Mouse (Mus musculus) spleen, postnatal 36 days (tissue): Measurements from ENCODE around the gene B4galt5.

Experiments
- DNase-seq, 2 experiments: peaks; one replicate each; pipeline ENCODE4 v3.0.0; 2022; ENCODE audit warnings: low spot score in 2 of 2, mixed read lengths in 1 of 2

The B4galt5 gene

DNA sequence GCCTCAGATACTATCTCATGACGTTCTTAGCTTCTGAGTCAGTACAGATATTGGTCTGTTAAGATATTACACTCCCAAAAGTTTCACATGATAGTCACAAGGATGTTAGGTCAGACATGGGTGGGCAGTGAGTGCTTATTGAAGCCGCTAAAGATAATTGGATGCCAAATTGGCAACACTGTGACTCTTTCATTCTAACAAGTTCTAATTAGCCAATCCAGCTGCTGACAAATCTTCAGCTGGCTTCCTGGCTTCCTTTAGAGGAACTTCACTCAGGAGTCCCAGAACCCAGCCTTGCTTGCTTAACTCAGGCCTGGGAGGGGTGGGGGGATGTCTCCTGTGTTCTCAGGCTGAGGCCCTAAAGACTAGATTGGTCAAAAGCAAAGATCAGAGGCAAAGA lies 9.5 kb upstream of the B4galt5 start:
- DNase-seq, result no peak

DNA sequence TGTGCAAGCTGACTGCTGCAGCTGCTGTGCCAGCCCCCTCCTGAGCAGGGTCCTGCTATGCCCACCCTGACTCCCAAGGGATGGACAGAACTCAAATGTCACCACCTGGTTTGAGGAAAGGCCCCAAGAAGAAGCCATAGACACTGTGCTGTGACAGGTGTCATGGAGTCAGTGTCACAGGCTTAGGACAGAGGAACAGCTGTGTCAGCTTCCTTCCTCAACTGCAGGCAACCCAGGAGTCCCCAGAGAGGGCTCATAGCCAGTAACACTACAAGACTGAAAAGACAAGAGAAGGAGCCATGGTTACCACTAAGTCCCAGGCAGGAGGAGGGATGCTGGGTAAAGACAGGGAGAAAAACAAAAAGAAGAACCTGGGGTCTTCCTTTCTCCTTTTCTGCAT lies 7.9 kb upstream of the B4galt5 start:
- peak; percentile 66 to 69 for DNase-seq

- DNase-seq, result no peak
Measured at GRCm38 (mm10) chr2:167354611-167355165, 5.7 kb upstream of the B4galt5 start.

GRCm38 (mm10) chr2:167354046-167354445 lies 5.1 kb upstream of the B4galt5 start:
- DNase-seq, result no peak

DNA sequence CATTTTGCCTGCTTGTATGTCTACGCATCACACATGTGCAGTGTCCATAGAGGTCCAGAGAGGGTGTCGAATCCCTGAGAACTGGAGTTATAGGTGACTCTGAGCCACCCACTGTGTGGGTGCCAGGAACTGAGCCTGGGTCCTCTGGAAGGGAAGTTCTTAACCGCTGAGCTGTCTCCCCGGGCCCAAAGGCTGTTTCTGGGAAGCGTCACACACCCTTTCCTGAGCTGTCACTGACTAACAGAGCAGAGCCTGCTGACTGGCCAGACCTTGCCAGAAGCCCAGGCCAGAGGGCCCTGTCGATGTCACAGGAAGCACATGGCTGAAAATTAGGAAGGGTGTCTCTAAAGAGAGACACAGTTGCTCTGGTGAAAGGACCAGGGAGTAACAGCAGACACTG lies 3.5 kb upstream of the B4galt5 start:
- no peak for DNase-seq

- peak; percentile 62 to 67 for DNase-seq
Measured at GRCm38 (mm10) chr2:167351371-167351951, 2.5 kb upstream of the B4galt5 start.

DNA sequence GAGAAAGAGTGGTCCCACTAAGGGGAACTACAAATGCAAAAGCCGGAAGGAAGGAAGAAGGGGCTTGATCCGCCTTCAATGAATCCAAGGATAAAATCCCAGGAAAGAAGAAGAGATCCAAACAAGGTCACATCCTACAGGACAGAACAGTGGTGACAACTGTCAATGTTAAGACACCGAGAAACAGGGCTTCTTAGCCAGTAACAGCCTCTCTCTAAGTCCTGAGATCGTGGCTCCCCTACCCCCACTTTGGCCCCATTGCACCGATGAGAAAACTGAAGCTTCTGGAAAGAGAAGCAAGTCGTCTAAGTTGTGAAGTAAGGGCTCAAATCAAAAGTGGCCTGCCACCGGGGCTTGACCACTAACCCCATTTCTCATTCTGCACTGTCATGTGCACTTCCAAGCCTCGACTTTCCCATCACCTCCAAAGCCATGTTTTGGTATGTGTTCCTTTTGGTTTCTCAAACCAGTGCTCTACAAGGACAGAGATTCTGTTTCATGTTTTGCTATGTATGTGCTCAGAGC lies 1.2 kb upstream of the B4galt5 start:
- no peak for DNase-seq

- peak; percentile 97 for DNase-seq
Measured at GRCm38 (mm10) chr2:167349283-167349936, 427 bp upstream of the B4galt5 start.

- no peak for DNase-seq
Measured at GRCm38 (mm10) chr2:167347991-167348375, 1.0 kb downstream of the B4galt5 start.

- DNase-seq, result no peak
Measured at GRCm38 (mm10) chr2:167347361-167347760, 1.6 kb downstream of the B4galt5 start.

- DNase-seq, result no peak
Measured at GRCm38 (mm10) chr2:167345508-167346164, 3.3 kb downstream of the B4galt5 start.

DNA sequence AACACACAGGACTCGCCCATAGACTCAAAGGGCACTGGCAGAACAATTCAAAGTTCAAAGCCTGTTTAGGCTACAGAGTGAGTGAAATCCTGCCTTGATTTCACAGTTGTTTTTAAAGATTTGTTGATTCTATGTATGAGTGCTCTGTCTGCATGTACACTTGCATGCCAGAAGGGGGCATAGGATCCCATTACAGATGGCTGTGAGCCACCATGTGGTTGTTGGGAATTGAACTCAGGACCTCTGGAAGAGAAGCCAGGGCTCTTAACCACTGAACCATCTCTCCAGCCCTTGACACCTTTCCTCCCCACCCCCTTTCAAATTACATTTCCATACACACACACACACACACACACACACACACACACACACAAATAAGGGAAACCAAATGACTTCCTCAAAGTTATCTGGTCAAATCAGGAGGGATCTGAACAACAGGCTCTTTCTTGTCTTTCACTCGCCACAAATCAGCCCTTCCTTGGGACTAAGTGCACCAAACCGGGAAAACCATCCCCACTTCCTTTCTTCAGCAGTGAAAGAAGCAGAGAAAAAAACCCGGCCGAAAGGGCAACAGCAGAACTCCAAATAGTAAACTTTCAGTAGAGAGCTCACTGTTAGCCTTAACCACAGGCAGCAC lies 4.0 kb downstream of the B4galt5 start:
- no peak for DNase-seq

GRCm38 (mm10) chr2:167343369-167344140 lies 5.4 kb downstream of the B4galt5 start:
- no peak for DNase-seq

- DNase-seq, result no peak
Measured at GRCm38 (mm10) chr2:167342876-167343275, 6.1 kb downstream of the B4galt5 start.

DNA sequence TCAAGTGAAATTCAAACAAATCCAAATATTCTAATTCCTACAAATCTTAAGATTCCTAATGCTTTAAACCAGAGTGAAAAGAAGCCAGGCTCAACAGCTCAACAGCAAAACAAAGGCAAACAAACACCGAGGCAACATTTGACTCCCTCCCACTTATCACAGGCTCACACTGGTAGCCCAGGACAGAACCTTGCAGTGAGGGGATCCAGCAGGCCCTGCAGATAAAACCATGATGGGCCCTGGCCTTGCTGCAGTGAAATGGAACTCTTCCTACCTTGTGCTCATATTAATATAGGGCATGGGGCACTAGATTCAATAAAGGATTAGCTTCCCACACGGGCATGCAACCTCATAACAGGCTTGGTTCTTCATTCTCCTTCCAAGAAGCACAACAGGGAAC lies 11.4 kb downstream of the B4galt5 start:
- no peak for DNase-seq

DNA sequence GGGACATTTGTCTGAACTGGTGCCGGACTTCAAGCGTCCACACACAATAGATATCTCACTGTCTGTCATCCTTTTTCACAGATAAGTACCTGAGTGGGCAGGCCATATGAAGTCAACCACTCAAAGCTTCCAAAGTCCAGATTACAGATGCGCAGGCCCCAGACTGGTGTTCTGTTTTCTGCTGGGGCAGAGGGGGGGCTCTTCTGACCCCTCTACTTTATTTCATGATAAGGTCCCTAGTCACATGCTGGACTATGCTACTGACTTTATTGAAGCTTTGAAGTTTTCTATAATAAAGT lies 11.8 kb downstream of the B4galt5 start:
- DNase-seq, result no peak

- no peak for DNase-seq
Measured at GRCm38 (mm10) chr2:167336384-167337213, 12.4 kb downstream of the B4galt5 start.

DNA sequence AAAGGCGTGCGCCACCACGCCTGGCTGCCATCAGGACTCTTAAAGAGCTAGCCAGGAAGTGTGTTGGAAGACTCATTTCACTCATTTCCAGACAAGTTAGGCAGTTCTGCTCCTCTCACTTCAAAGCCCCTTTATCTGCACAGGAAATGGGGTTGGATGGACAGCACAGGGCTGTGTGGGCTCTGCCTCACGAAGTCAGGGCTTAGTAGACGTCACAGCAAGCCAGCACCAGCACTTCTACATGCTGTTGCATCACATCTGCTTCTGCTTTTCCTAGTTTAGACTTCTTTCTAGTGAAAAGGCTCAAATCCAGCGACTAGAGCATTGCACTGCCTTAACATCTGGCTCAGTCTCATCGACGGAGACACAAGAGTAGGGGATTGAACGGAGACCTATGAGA lies 13.9 kb downstream of the B4galt5 start:
- DNase-seq, result peak in 1 of 2 experiments; percentile 30

- DNase-seq, result no peak
Measured at GRCm38 (mm10) chr2:167334312-167334711, 14.7 kb downstream of the B4galt5 start.

DNA sequence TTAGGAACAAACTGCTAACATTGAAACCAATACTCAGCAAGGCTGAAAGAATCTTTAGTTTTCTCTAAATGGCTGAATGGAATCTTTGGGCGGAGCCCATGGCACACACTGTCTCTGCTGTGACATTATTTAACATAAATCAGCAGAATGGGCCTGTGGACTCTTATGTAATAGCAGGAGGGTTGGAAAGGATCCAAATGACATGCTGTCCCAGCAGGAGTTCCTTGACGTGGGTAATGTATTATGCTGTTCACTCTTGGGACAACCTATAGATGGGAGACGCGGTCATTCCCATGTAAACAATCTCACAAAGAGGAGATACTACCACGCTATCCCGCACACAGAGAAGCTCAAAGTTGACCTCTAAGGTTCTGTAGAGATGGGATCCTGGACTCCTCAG lies 15.5 kb downstream of the B4galt5 start:
- no peak for DNase-seq
